In genomic region chr17:34838785-34839184, GRCm38 (mm10) we compare ENCODE assay signal across 15 mouse cellular contexts. TPM values are rescaled to one million over a fixed set of nuclear protein-coding genes. Genes with fewer than 3 reads are reported as not detected.
DNase-seq lines count a peak whose midpoint lies in the region; ATAC-seq and TF ChIP-seq lines count a peak whose summit lies in the region.
"Had no signal": no experiment of that assay in that cellular context is flagged by ENCODE, and none has a peak within 500 bp of the region (broad histone marks: within the 10 kb centered on the region; RNA-seq: fewer than 3 reads in every experiment).

No protein-coding gene starts in this region.

- H3K27ac ChIP-seq in heart, embryonic 13.5 days (replicated peaks) = no peak overlapping the region
- H3K27ac ChIP-seq in heart, adult 2 months = no peak overlapping the region
- H3K27ac ChIP-seq in midbrain, embryonic 10.5 days (replicated peaks) = no peak overlapping the region
- no peak overlapping the region for H3K27ac ChIP-seq in midbrain, embryonic 13.5 days
- no peak overlapping the region for H3K27ac ChIP-seq in limb, embryonic 10.5 days
- H3K27ac ChIP-seq in liver, embryonic 16.5 days (ENCODE audit: low read length) = peak overlapping the region; percentile 14; the same call in 1 of the 2 replicates
- H3K27ac ChIP-seq: intestine, embryonic 15.5 days; kidney, postnatal 0 days; liver, embryonic 14.5 days had no signal

- no peak for ATAC-seq in heart, embryonic 13.5 days (ENCODE audit: extremely low read depth, insufficient number of reproducible peaks, low FRiP score, low TSS enrichment)
- no peak for ATAC-seq in midbrain, embryonic 13.5 days
- ATAC-seq in liver, embryonic 16.5 days (ENCODE audit: low read depth) = no peak
- ATAC-seq: CD4-positive, CD25-positive, alpha-beta regulatory T cell, adult 4 months; intestine, embryonic 15.5 days had no signal

- no peaks in the 10 kb centered on the region for H3K9me3 ChIP-seq in heart, embryonic 13.5 days
- H3K9me3 ChIP-seq in midbrain, embryonic 10.5 days (replicated peaks) = no peaks in the 10 kb centered on the region
- H3K9me3 ChIP-seq in midbrain, embryonic 13.5 days = no peaks in the 10 kb centered on the region
- H3K9me3 ChIP-seq in limb, embryonic 10.5 days (replicated peaks) = no peaks in the 10 kb centered on the region
- no peaks in the 10 kb centered on the region for H3K9me3 ChIP-seq in liver, embryonic 16.5 days (replicated peaks; ENCODE audit: control insufficient read depth, low read length)
- H3K9me3 ChIP-seq: intestine, embryonic 15.5 days had no signal

- H3K36me3 ChIP-seq in heart, embryonic 13.5 days = peaks cover 66% of the 10 kb centered on the region
- no peaks in the 10 kb centered on the region for H3K36me3 ChIP-seq in heart, adult 2 months (ENCODE audit: control insufficient read depth, insufficient read depth, low read length)
- peaks cover 70% of the 10 kb centered on the region for H3K36me3 ChIP-seq in midbrain, embryonic 10.5 days
- H3K36me3 ChIP-seq in midbrain, embryonic 13.5 days = peaks cover 57% of the 10 kb centered on the region
- peaks cover 65% of the 10 kb centered on the region for H3K36me3 ChIP-seq in limb, embryonic 10.5 days
- H3K36me3 ChIP-seq in liver, embryonic 16.5 days (ENCODE audit: control insufficient read depth, insufficient read depth) = peaks cover 31% of the 10 kb centered on the region

- H3K4me3 ChIP-seq in heart, embryonic 13.5 days = no peak overlapping the region
- no peak overlapping the region for H3K4me3 ChIP-seq in heart, adult 2 months
- peak overlapping the region; percentile 84 for H3K4me3 ChIP-seq in midbrain, embryonic 10.5 days
- no peak overlapping the region for H3K4me3 ChIP-seq in midbrain, embryonic 13.5 days (replicated peaks)
- 0 out of 2 replicates have a peak overlapping the region, but pooled peaks have one; percentile 1 for H3K4me3 ChIP-seq in limb, embryonic 10.5 days
- no peak overlapping the region for H3K4me3 ChIP-seq in liver, embryonic 16.5 days (ENCODE audit: low read depth, low read length)

- H3K4me2 ChIP-seq in heart, embryonic 13.5 days = peak overlapping the region; percentile 20; the same call in 1 of the 2 replicates
- H3K4me2 ChIP-seq in midbrain, embryonic 13.5 days (replicated peaks) = no peak overlapping the region
- H3K4me2 ChIP-seq in liver, embryonic 16.5 days (ENCODE audit: low read depth, low read length) = no peak overlapping the region

- no peak for TF ChIP-seq EP300 in heart, adult 2 months (IDR thresholded peaks at IDR 0.05; ENCODE audit: insufficient read depth, low read depth, low read length)

- no peak for TF ChIP-seq CTCF in heart, adult 2 months (IDR thresholded peaks at IDR 0.05)

- TF ChIP-seq POLR2A in heart, adult 2 months (IDR thresholded peaks at IDR 0.05; ENCODE audit: insufficient read depth, low read depth, low read length) = no peak

- no peak for DNase-seq in heart, adult 2 months
- DNase-seq in midbrain, embryonic 10.5 days (ENCODE audit: low spot score) = no peak
- no peak for DNase-seq in limb, embryonic 10.5 days (ENCODE audit: low spot score)
- DNase-seq in layer of hippocampus, adult 11-12 months (ENCODE audit: low spot score) = no peak
- DNase-seq: adrenal gland, postnatal 14 days; cerebellum, adult 9-11 months; heart, postnatal 14 days; lung, postnatal 4 days had no signal

- H3K4me1 ChIP-seq in heart, embryonic 13.5 days = peaks cover 26% of the 10 kb centered on the region
- peaks cover 4% of the 10 kb centered on the region for H3K4me1 ChIP-seq in heart, adult 2 months (ENCODE audit: control insufficient read depth, insufficient read depth, low read length)
- peaks cover 34% of the 10 kb centered on the region for H3K4me1 ChIP-seq in midbrain, embryonic 10.5 days
- peaks cover 32% of the 10 kb centered on the region for H3K4me1 ChIP-seq in midbrain, embryonic 13.5 days (replicated peaks)
- H3K4me1 ChIP-seq in limb, embryonic 10.5 days = peaks cover 25% of the 10 kb centered on the region
- H3K4me1 ChIP-seq in liver, embryonic 16.5 days (ENCODE audit: control insufficient read depth, low read depth, low read length) = peaks cover 39% of the 10 kb centered on the region

- H3K9ac ChIP-seq in heart, embryonic 13.5 days = no peak overlapping the region
- no peak overlapping the region for H3K9ac ChIP-seq in heart, adult 2 months (ENCODE audit: low read depth, low read length)
- no peak overlapping the region for H3K9ac ChIP-seq in midbrain, embryonic 13.5 days (replicated peaks)
- no peak overlapping the region for H3K9ac ChIP-seq in liver, embryonic 16.5 days (ENCODE audit: low read depth, low read length)
- H3K9ac ChIP-seq: liver, embryonic 14.5 days had no signal

- peaks cover 2% of the 10 kb centered on the region; the same call in 1 of the 2 replicates for H3K79me2 ChIP-seq in heart, adult 2 months (replicated peaks; ENCODE audit: control insufficient read depth, insufficient read depth, low read length)

- H3K27me3 ChIP-seq in heart, embryonic 13.5 days (replicated peaks) = no peaks in the 10 kb centered on the region
- no peaks in the 10 kb centered on the region for H3K27me3 ChIP-seq in heart, adult 2 months (ENCODE audit: control insufficient read depth, insufficient read depth, low read length)
- no peaks in the 10 kb centered on the region for H3K27me3 ChIP-seq in midbrain, embryonic 10.5 days (ENCODE audit: low read depth, poor library complexity, severe bottlenecking)
- no peaks in the 10 kb centered on the region for H3K27me3 ChIP-seq in midbrain, embryonic 13.5 days
- no peaks in the 10 kb centered on the region for H3K27me3 ChIP-seq in limb, embryonic 10.5 days (ENCODE audit: low read depth, poor library complexity, severe bottlenecking)
- H3K27me3 ChIP-seq in liver, embryonic 16.5 days (ENCODE audit: control insufficient read depth, insufficient read depth, low read depth, low read length) = no peaks in the 10 kb centered on the region
- H3K27me3 ChIP-seq: intestine, embryonic 15.5 days had no signal

- WGBS in heart, embryonic 13.5 days = 81% methylated on average over 7 of the region's 7 CpGs
- 84% methylated on average over 7 of the region's 7 CpGs for WGBS in heart, adult 2 months
- 90% methylated on average over 7 of the region's 7 CpGs for WGBS in midbrain, embryonic 10.5 days
- WGBS in midbrain, embryonic 13.5 days = 88% methylated on average over 7 of the region's 7 CpGs
- WGBS in limb, embryonic 10.5 days = 95% methylated on average over 7 of the region's 7 CpGs
- 82% methylated on average over 7 of the region's 7 CpGs for WGBS in liver, embryonic 16.5 days (ENCODE audit: insufficient replicate concordance)

- intact Hi-C loops in heart, adult 2 months (cut with DNase I) = loop anchor here (5.0 to 10.0 kb wide), 2 partner anchors 144 to 406 kb away; partner anchors contain the start of genes Ddx39b and Lsm2

RNA-seq across cellular contexts. Expression of gene Dxo, which starts 2.0 kb away (rescaled TPM):
- 32.3 and 34.9 TPM in 2 replicates for polyA plus RNA-seq in heart, embryonic 13.5 days (2015; fragmentation: Nextera tagmentation; extraction: Ambion mirVana)
- total RNA-seq in heart, adult 2 months (2021) = 10 to 100 TPM; 12.4 to 14.2 TPM
- 22.9 and 28.3 TPM in 2 replicates for polyA plus RNA-seq in heart, adult 2 months (2012; rRNA removed)
- 81.2 and 88.1 TPM in 2 replicates for polyA plus RNA-seq in midbrain, embryonic 10.5 days (2016; fragmentation: Nextera tagmentation; extraction: Ambion mirVana)
- polyA plus RNA-seq in midbrain, embryonic 13.5 days (2015; fragmentation: Nextera tagmentation; extraction: Ambion mirVana) = 74.7 and 76.1 TPM in 2 replicates
- polyA plus RNA-seq in limb, embryonic 10.5 days (2016; fragmentation: Nextera tagmentation; extraction: Ambion mirVana) = 77.5 and 83.5 TPM in 2 replicates
- polyA plus RNA-seq in liver, embryonic 16.5 days (2015; fragmentation: Nextera tagmentation; extraction: Ambion mirVana) = 25.6 and 27.6 TPM in 2 replicates

RNA-seq across cellular contexts. Expression of gene Stk19, which starts 2.0 kb away (rescaled TPM):
- 17.4 and 18.3 TPM in 2 replicates for polyA plus RNA-seq in heart, embryonic 13.5 days (2015; fragmentation: Nextera tagmentation; extraction: Ambion mirVana)
- 1 to 10 TPM; 8.5 to 9.5 TPM for total RNA-seq in heart, adult 2 months (2021)
- 14.1 and 17.3 TPM in 2 replicates for polyA plus RNA-seq in heart, adult 2 months (2012; rRNA removed)
- 30.2 and 30.6 TPM in 2 replicates for polyA plus RNA-seq in midbrain, embryonic 10.5 days (2016; fragmentation: Nextera tagmentation; extraction: Ambion mirVana)
- polyA plus RNA-seq in midbrain, embryonic 13.5 days (2015; fragmentation: Nextera tagmentation; extraction: Ambion mirVana) = 38.5 and 40.5 TPM in 2 replicates
- 23.3 and 28.6 TPM in 2 replicates for polyA plus RNA-seq in limb, embryonic 10.5 days (2016; fragmentation: Nextera tagmentation; extraction: Ambion mirVana)
- polyA plus RNA-seq in liver, embryonic 16.5 days (2015; fragmentation: Nextera tagmentation; extraction: Ambion mirVana) = 10.7 and 11.7 TPM in 2 replicates

RNA-seq across cellular contexts. Expression of gene Skiv2l, which starts 11.2 kb away (rescaled TPM):
- polyA plus RNA-seq in heart, embryonic 13.5 days (2015; fragmentation: Nextera tagmentation; extraction: Ambion mirVana) = 27.3 and 30.6 TPM in 2 replicates
- total RNA-seq in heart, adult 2 months (2021) = 10 to 100 TPM; 18.1 to 26.8 TPM
- polyA plus RNA-seq in heart, adult 2 months (2012; rRNA removed) = 28.9 and 37.7 TPM in 2 replicates
- 57.8 and 62.4 TPM in 2 replicates for polyA plus RNA-seq in midbrain, embryonic 10.5 days (2016; fragmentation: Nextera tagmentation; extraction: Ambion mirVana)
- 59.3 and 61.3 TPM in 2 replicates for polyA plus RNA-seq in midbrain, embryonic 13.5 days (2015; fragmentation: Nextera tagmentation; extraction: Ambion mirVana)
- polyA plus RNA-seq in limb, embryonic 10.5 days (2016; fragmentation: Nextera tagmentation; extraction: Ambion mirVana) = 57.5 and 65.0 TPM in 2 replicates
- 24.8 and 27.3 TPM in 2 replicates for polyA plus RNA-seq in liver, embryonic 16.5 days (2015; fragmentation: Nextera tagmentation; extraction: Ambion mirVana)

RNA-seq across cellular contexts. Expression of gene Nelfe, which starts 11.4 kb away (rescaled TPM):
- polyA plus RNA-seq in heart, embryonic 13.5 days (2015; fragmentation: Nextera tagmentation; extraction: Ambion mirVana) = 68.5 and 70.9 TPM in 2 replicates
- 10 to 100 TPM; 14.9 to 15.8 TPM for total RNA-seq in heart, adult 2 months (2021)
- 12.3 and 15.5 TPM in 2 replicates for polyA plus RNA-seq in heart, adult 2 months (2012; rRNA removed)
- 137 and 139 TPM in 2 replicates for polyA plus RNA-seq in midbrain, embryonic 10.5 days (2016; fragmentation: Nextera tagmentation; extraction: Ambion mirVana)
- polyA plus RNA-seq in midbrain, embryonic 13.5 days (2015; fragmentation: Nextera tagmentation; extraction: Ambion mirVana) = 95.0 and 100 TPM in 2 replicates
- 151 and 155 TPM in 2 replicates for polyA plus RNA-seq in limb, embryonic 10.5 days (2016; fragmentation: Nextera tagmentation; extraction: Ambion mirVana)
- polyA plus RNA-seq in liver, embryonic 16.5 days (2015; fragmentation: Nextera tagmentation; extraction: Ambion mirVana) = 41.4 and 42.3 TPM in 2 replicates

RNA-seq across cellular contexts. Expression of gene Cfb, which starts 23.5 kb away (rescaled TPM):
- polyA plus RNA-seq in heart, embryonic 13.5 days (2015; fragmentation: Nextera tagmentation; extraction: Ambion mirVana) = 2.3 and 5.6 TPM in 2 replicates
- total RNA-seq in heart, adult 2 months (2021) = 1 to 10 TPM; 2.6 to 3.8 TPM
- 3.9 and 5.7 TPM in 2 replicates for polyA plus RNA-seq in heart, adult 2 months (2012; rRNA removed)
- polyA plus RNA-seq in midbrain, embryonic 10.5 days (2016; fragmentation: Nextera tagmentation; extraction: Ambion mirVana) = 1.8 and 2.8 TPM in 2 replicates
- 1.7 and 2.2 TPM in 2 replicates for polyA plus RNA-seq in midbrain, embryonic 13.5 days (2015; fragmentation: Nextera tagmentation; extraction: Ambion mirVana)
- 2.1 and 2.5 TPM in 2 replicates for polyA plus RNA-seq in limb, embryonic 10.5 days (2016; fragmentation: Nextera tagmentation; extraction: Ambion mirVana)
- 384 and 472 TPM in 2 replicates for polyA plus RNA-seq in liver, embryonic 16.5 days (2015; fragmentation: Nextera tagmentation; extraction: Ambion mirVana)

Comparison
In these comparisons a context has a peak if more than half of its experiments do, and no peak if none do; other contexts are left out.
1. H3K4me3 ChIP-seq: peak in midbrain, embryonic 10.5 days (single experiment) and limb, embryonic 10.5 days (single experiment); none in heart, embryonic 13.5 days (single experiment), heart, adult 2 months (single experiment), midbrain, embryonic 13.5 days (single experiment) and liver, embryonic 16.5 days (single experiment).